Mouse (Mus musculus): ENCODE results near the gene 4930435E12Rik. TPM values are rescaled to one million over a fixed set of nuclear protein-coding genes. Genes with fewer than 3 reads are reported as not detected.
"Not testable (repeated sequence)": the region's sequence is repeated elsewhere in the genome, so short reads cannot be mapped to it uniquely, and the experiment has no call there.

The 4930435E12Rik gene
- not detected in 2 replicates for polyA plus RNA-seq (2014; fragmentation: Nextera tagmentation; extraction: Ambion mirVana)

GRCm38 (mm10) chr16:38828649-38829048 is at the start of gene 4930435E12Rik:
TSS of gene 4930435E12Rik (minus strand) at chr16:38828749.
- Histone ChIP-seq H3K27me3 (ENCODE audit: control insufficient read depth, insufficient read depth, low read length) (no peaks in the 10 kb centered on the region), H3K36me3 (ENCODE audit: control insufficient read depth, insufficient read depth, low read length) (no peaks in the 10 kb centered on the region), H3K9me3 (ENCODE audit: control insufficient read depth, low read length) (no peaks in the 10 kb centered on the region), H3K4me2 (replicated peaks; ENCODE audit: low read depth, low read length) (no peak within 1 kb of the TSS), H3K9ac (ENCODE audit: low read depth, low read length) (no peak within 1 kb of the TSS), H3K4me3 (ENCODE audit: low read length) (no peak within 1 kb of the TSS), H3K4me1 (ENCODE audit: control insufficient read depth, insufficient read depth, low read length) (no peaks in the 10 kb centered on the region), H3K27ac (ENCODE audit: low read depth, low read length) (no peak within 1 kb of the TSS)
- ATAC-seq (ENCODE audit: low FRiP score, low TSS enrichment), result no peak
- WGBS, result 85% methylated on average over 3 of the region's 3 CpGs

- 28% methylated on average over 4 of the region's 4 CpGs for WGBS
Observed at GRCm38 (mm10) chr16:38874481-38874880, 45.9 kb upstream of the 4930435E12Rik start.

GRCm38 (mm10) chr16:38873231-38873630 is 44.7 kb upstream of the 4930435E12Rik start:
- 88% methylated on average over 4 of the region's 4 CpGs for WGBS
- no peaks in the 10 kb centered on the region for H3K4me1 ChIP-seq (ENCODE audit: control insufficient read depth, insufficient read depth, low read length)
- H3K9ac ChIP-seq (ENCODE audit: low read depth, low read length), result no peak overlapping the region
- H3K27ac ChIP-seq (ENCODE audit: low read depth, low read length), result no peak overlapping the region
- H3K27me3 ChIP-seq (ENCODE audit: control insufficient read depth, insufficient read depth, low read length), result no peaks in the 10 kb centered on the region
- no peak for ATAC-seq (ENCODE audit: low FRiP score, low TSS enrichment)
- H3K4me3 ChIP-seq (ENCODE audit: low read length), result no peak overlapping the region
- H3K36me3 ChIP-seq (ENCODE audit: control insufficient read depth, insufficient read depth, low read length), result no peaks in the 10 kb centered on the region
- no peak overlapping the region for H3K4me2 ChIP-seq (replicated peaks; ENCODE audit: low read depth, low read length)
- no peaks in the 10 kb centered on the region for H3K9me3 ChIP-seq (ENCODE audit: control insufficient read depth, low read length)

More at GRCm38 (mm10) chr16:38874481-38874880, 45.9 kb upstream of the 4930435E12Rik start:
- H3K4me2 ChIP-seq (replicated peaks; ENCODE audit: low read depth, low read length), result no peak overlapping the region
- no peak for ATAC-seq (ENCODE audit: low FRiP score, low TSS enrichment)
- no peaks in the 10 kb centered on the region for H3K36me3 ChIP-seq (ENCODE audit: control insufficient read depth, insufficient read depth, low read length)
- H3K4me3 ChIP-seq (ENCODE audit: low read length), result no peak overlapping the region
- no peak overlapping the region for H3K27ac ChIP-seq (ENCODE audit: low read depth, low read length)
- H3K9me3 ChIP-seq (ENCODE audit: control insufficient read depth, low read length), result no peaks in the 10 kb centered on the region
- no peak overlapping the region for H3K9ac ChIP-seq (ENCODE audit: low read depth, low read length)
- no peaks in the 10 kb centered on the region for H3K27me3 ChIP-seq (ENCODE audit: control insufficient read depth, insufficient read depth, low read length)
- no peaks in the 10 kb centered on the region for H3K4me1 ChIP-seq (ENCODE audit: control insufficient read depth, insufficient read depth, low read length)

GRCm38 (mm10) chr16:38864358-38864757 is 35.8 kb upstream of the 4930435E12Rik start:
- WGBS, result 85% methylated on average over 5 of the region's 5 CpGs
- H3K4me2 ChIP-seq (replicated peaks; ENCODE audit: low read depth, low read length), result no peak overlapping the region

GRCm38 (mm10) chr16:38860548-38860947 is 32.0 kb upstream of the 4930435E12Rik start:
- Histone ChIP-seq H3K36me3 (ENCODE audit: control insufficient read depth, insufficient read depth, low read length) (no peaks in the 10 kb centered on the region), H3K4me2 (replicated peaks; ENCODE audit: low read depth, low read length) (no peak overlapping the region), H3K9ac (ENCODE audit: low read depth, low read length) (no peak overlapping the region), H3K9me3 (ENCODE audit: control insufficient read depth, low read length) (no peaks in the 10 kb centered on the region), H3K27me3 (ENCODE audit: control insufficient read depth, insufficient read depth, low read length) (no peaks in the 10 kb centered on the region), H3K27ac (ENCODE audit: low read depth, low read length) (no peak overlapping the region), H3K4me1 (ENCODE audit: control insufficient read depth, insufficient read depth, low read length) (no peaks in the 10 kb centered on the region), H3K4me3 (ENCODE audit: low read length) (no peak overlapping the region)
- no peak for ATAC-seq (ENCODE audit: low FRiP score, low TSS enrichment)
- 64% methylated on average over 6 of the region's 6 CpGs for WGBS

More at GRCm38 (mm10) chr16:38864358-38864757, 35.8 kb upstream of the 4930435E12Rik start:
- Histone ChIP-seq H3K4me3 (ENCODE audit: low read length) (no peak overlapping the region), H3K9ac (ENCODE audit: low read depth, low read length) (no peak overlapping the region), H3K36me3 (ENCODE audit: control insufficient read depth, insufficient read depth, low read length) (no peaks in the 10 kb centered on the region), H3K4me1 (ENCODE audit: control insufficient read depth, insufficient read depth, low read length) (no peaks in the 10 kb centered on the region), H3K27me3 (ENCODE audit: control insufficient read depth, insufficient read depth, low read length) (no peaks in the 10 kb centered on the region), H3K27ac (ENCODE audit: low read depth, low read length) (no peak overlapping the region), H3K9me3 (ENCODE audit: control insufficient read depth, low read length) (no peaks in the 10 kb centered on the region)
- ATAC-seq (ENCODE audit: low FRiP score, low TSS enrichment), result no peak

GRCm38 (mm10) chr16:38858120-38858749 is 29.7 kb upstream of the 4930435E12Rik start:
- H3K27ac ChIP-seq (ENCODE audit: low read depth, low read length), result no peak overlapping the region
- no peak overlapping the region for H3K4me2 ChIP-seq (replicated peaks; ENCODE audit: low read depth, low read length)

GRCm38 (mm10) chr16:38812521-38812920 is 16.0 kb downstream of the 4930435E12Rik start:
- Histone ChIP-seq H3K4me2 (replicated peaks; ENCODE audit: low read depth, low read length) (no peak overlapping the region), H3K36me3 (ENCODE audit: control insufficient read depth, insufficient read depth, low read length) (no peaks in the 10 kb centered on the region), H3K27ac (ENCODE audit: low read depth, low read length) (no peak overlapping the region), H3K9ac (ENCODE audit: low read depth, low read length) (no peak overlapping the region), H3K9me3 (ENCODE audit: control insufficient read depth, low read length) (peaks cover 2% of the 10 kb centered on the region; the same call in 1 of the 2 replicates), H3K4me3 (ENCODE audit: low read length) (no peak overlapping the region), H3K27me3 (ENCODE audit: control insufficient read depth, insufficient read depth, low read length) (no peaks in the 10 kb centered on the region), H3K4me1 (ENCODE audit: control insufficient read depth, insufficient read depth, low read length) (no peaks in the 10 kb centered on the region)
- ATAC-seq (ENCODE audit: low FRiP score, low TSS enrichment), result no peak
- WGBS, result 32% methylated on average over 8 of the region's 8 CpGs

More at GRCm38 (mm10) chr16:38858120-38858749, 29.7 kb upstream of the 4930435E12Rik start:
- WGBS, result 37% methylated on average over 8 of the region's 8 CpGs
- no peaks in the 10 kb centered on the region for H3K4me1 ChIP-seq (ENCODE audit: control insufficient read depth, insufficient read depth, low read length)
- no peaks in the 10 kb centered on the region for H3K9me3 ChIP-seq (ENCODE audit: control insufficient read depth, low read length)
- no peak overlapping the region for H3K9ac ChIP-seq (ENCODE audit: low read depth, low read length)
- no peak overlapping the region for H3K4me3 ChIP-seq (ENCODE audit: low read length)
- no peaks in the 10 kb centered on the region for H3K36me3 ChIP-seq (ENCODE audit: control insufficient read depth, insufficient read depth, low read length)
- no peak for ATAC-seq (ENCODE audit: low FRiP score, low TSS enrichment)
- no peaks in the 10 kb centered on the region for H3K27me3 ChIP-seq (ENCODE audit: control insufficient read depth, insufficient read depth, low read length)

- Histone ChIP-seq H3K27ac (ENCODE audit: low read depth, low read length) (no peak overlapping the region), H3K27me3 (ENCODE audit: control insufficient read depth, insufficient read depth, low read length) (no peaks in the 10 kb centered on the region), H3K9ac (ENCODE audit: low read depth, low read length) (no peak overlapping the region), H3K9me3 (ENCODE audit: control insufficient read depth, low read length) (peaks cover 2% of the 10 kb centered on the region; the same call in 1 of the 2 replicates), H3K4me1 (ENCODE audit: control insufficient read depth, insufficient read depth, low read length) (no peaks in the 10 kb centered on the region), H3K4me3 (ENCODE audit: low read length) (no peak overlapping the region), H3K4me2 (replicated peaks; ENCODE audit: low read depth, low read length) (no peak overlapping the region), H3K36me3 (ENCODE audit: control insufficient read depth, insufficient read depth, low read length) (no peaks in the 10 kb centered on the region)
- 74% methylated on average over 5 of the region's 5 CpGs for WGBS
- ATAC-seq (ENCODE audit: low FRiP score, low TSS enrichment), result no peak
Observed at GRCm38 (mm10) chr16:38810196-38810595, 18.4 kb downstream of the 4930435E12Rik start.

GRCm38 (mm10) chr16:38807796-38808195 is 20.8 kb downstream of the 4930435E12Rik start:
- 94% methylated on average over 5 of the region's 5 CpGs for whole genome bisulfite sequencing
- H3K36me3 ChIP-seq (ENCODE audit: control insufficient read depth, insufficient read depth, low read length); ATAC-seq (ENCODE audit: low FRiP score, low TSS enrichment); H3K9me3 ChIP-seq (ENCODE audit: control insufficient read depth, low read length); H3K4me2 ChIP-seq (replicated peaks; ENCODE audit: low read depth, low read length); H3K4me1 ChIP-seq (ENCODE audit: control insufficient read depth, insufficient read depth, low read length); H3K27me3 ChIP-seq (ENCODE audit: control insufficient read depth, insufficient read depth, low read length); H3K27ac ChIP-seq (ENCODE audit: low read depth, low read length); H3K4me3 ChIP-seq (ENCODE audit: low read length); H3K9ac ChIP-seq (ENCODE audit: low read depth, low read length): not testable (repeated sequence)

Data from kidney, embryonic 14.5 days (tissue).